Mouse (Mus musculus) ES-E14 (cell line): ENCODE results near the gene Ptpn5. TPM values are rescaled to one million over a fixed set of nuclear protein-coding genes. Genes with fewer than 3 reads are reported as not detected.

Source experiments
- DNase-seq: peaks from one replicate; pipeline ENCODE4 v3.0.0-alpha.2; 2013; ENCODE audit warnings: low read depth, low spot score
- H3K27ac ChIP-seq: 2 replicates; pipeline ENCODE4 v1.5.1; 2012; ENCODE audit warnings: low read depth, mild to moderate bottlenecking, low read length, moderate library complexity, mixed read lengths; ENCODE audit not compliant: poor library complexity, insufficient read depth, severe bottlenecking
- H3K36me3 ChIP-seq: 2 replicates; pipeline ENCODE4 v1.6.1; 2012; ENCODE audit warnings: mild to moderate bottlenecking, low read length, moderate library complexity, mixed read lengths; ENCODE audit not compliant: control insufficient read depth, poor library complexity, insufficient read depth, severe bottlenecking
- H3K4me1 ChIP-seq, 2 experiments: fragments of 150-350 bp in 1 of 2; sonication (generic) in 1 of 2; 2 replicates each; pipeline ENCODE4 v1.6.1; 2012; ENCODE audit warnings: low read length in 2 of 2, mild to moderate bottlenecking in 1 of 2, mixed read lengths in 1 of 2; ENCODE audit not compliant: control insufficient read depth in 2 of 2, insufficient read depth in 2 of 2, poor library complexity in 1 of 2
- H3K4me3 ChIP-seq, 2 experiments: fragments of 150-350 bp in 1 of 2; sonication (generic) in 1 of 2; 2 replicates each; pipeline ENCODE4 v1.5.1; 2012; ENCODE audit warnings: low read length in 2 of 2, low read depth in 1 of 2, mild to moderate bottlenecking in 1 of 2, mixed read lengths in 1 of 2; ENCODE audit not compliant: insufficient read depth in 1 of 2, poor library complexity in 1 of 2, severe bottlenecking in 1 of 2
- H3K9ac ChIP-seq: 2 replicates; pipeline ENCODE4 v1.6.1; 2012; ENCODE audit warnings: low read depth, mild to moderate bottlenecking, low read length, mixed read lengths; ENCODE audit not compliant: poor library complexity, insufficient read depth, severe bottlenecking
- H3K9me3 ChIP-seq: fragments of 150-350 bp; sonication (generic); 2 replicates; pipeline ENCODE4 v1.6.1; 2012; ENCODE audit warnings: low read depth, mild to moderate bottlenecking, low read length; ENCODE audit not compliant: control insufficient read depth, insufficient read depth
- CHD2 ChIP-seq: IDR thresholded peaks from 2 replicates; pipeline ENCODE4 v1.6.1; 2014; ENCODE audit warnings: mild to moderate bottlenecking, low read depth, low read length, inconsistent platforms
- HCFC1 ChIP-seq: IDR thresholded peaks from 2 replicates; pipeline ENCODE4 v1.6.1; 2012; ENCODE audit warnings: low read length, inconsistent platforms, borderline replicate concordance; ENCODE audit not compliant: insufficient read depth
- MAFK ChIP-seq: IDR thresholded peaks from 2 replicates; pipeline ENCODE4 v1.6.1; 2014; ENCODE audit warnings: mild to moderate bottlenecking, low read depth, low read length, inconsistent platforms; ENCODE audit not compliant: insufficient read depth
- ZC3H11A ChIP-seq: IDR thresholded peaks from 2 replicates; pipeline ENCODE4 v1.6.1; 2012; ENCODE audit warnings: low read depth, mild to moderate bottlenecking, inconsistent platforms, low read length, borderline replicate concordance
- ZNF384 ChIP-seq: IDR thresholded peaks from 2 replicates; pipeline ENCODE4 v1.6.1; 2012; ENCODE audit warnings: low read depth, low read length, inconsistent platforms
- in situ Hi-C, 2 experiments: fragments of 600-800 bp; cut with MboI; formaldehyde crosslinking; loops; one replicate each; pipeline ENCODE4 v1.15.1; 2025; ENCODE audit warnings: low sequenced_read_pairs in 2 of 2, inconsistent platforms in 1 of 2; ENCODE audit not compliant: unreplicated experiment in 2 of 2
- total RNA-seq: library from RNA; depleted of rRNA; stranded (reverse); fragments of 300-350 nt; gene quantifications from 2 replicates; pipeline ENCODE4 v1.2.3, GENCODE M21; 2012; rRNA removed

Ptpn5 gene
- total RNA-seq: 0.32 and 0.36 TPM in 2 replicates

DNA sequence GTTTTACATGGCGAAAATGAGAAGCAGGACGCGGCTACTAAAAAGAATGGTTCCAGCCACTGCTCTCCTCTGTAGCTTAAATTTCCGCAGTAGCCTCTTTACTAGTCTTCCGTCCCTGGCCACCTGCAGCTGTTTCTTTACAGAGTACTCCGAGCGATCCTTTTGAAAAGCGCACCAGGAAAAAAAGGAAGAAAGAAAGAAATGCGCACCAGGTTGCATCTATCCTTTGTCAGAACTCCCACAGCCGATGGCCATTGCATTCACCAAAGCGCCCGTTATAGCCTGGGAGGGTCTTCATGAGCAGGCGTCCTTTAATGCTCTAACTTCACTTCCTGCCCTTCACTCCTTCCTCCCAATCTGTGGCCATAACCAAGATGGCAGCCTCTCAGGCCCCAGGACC is at the start of gene Ptpn5:
Ptpn5 (minus strand) TSS at position 354 of the 400 bp plus-strand sequence.
- Histone ChIP-seq H3K27ac (no peak within 1 kb of the TSS), H3K9ac (peak within 1 kb of the TSS; percentile 2), H3K4me3 (peak within 1 kb of the TSS; percentile 66 to 67), H3K4me1 (peaks cover 0 to 2% of the 10 kb centered on the region in 2 experiments; a peak in 2 of 4 replicates), H3K9me3 (no peaks in the 10 kb centered on the region), H3K36me3 (no peaks in the 10 kb centered on the region)
- TF ChIP-seq ZC3H11A: no peak
- TF ChIP-seq HCFC1: no peak
- TF ChIP-seq MAFK: no peak
- DNase-seq: no peak
- in situ Hi-C loops: no loop called here

DNA sequence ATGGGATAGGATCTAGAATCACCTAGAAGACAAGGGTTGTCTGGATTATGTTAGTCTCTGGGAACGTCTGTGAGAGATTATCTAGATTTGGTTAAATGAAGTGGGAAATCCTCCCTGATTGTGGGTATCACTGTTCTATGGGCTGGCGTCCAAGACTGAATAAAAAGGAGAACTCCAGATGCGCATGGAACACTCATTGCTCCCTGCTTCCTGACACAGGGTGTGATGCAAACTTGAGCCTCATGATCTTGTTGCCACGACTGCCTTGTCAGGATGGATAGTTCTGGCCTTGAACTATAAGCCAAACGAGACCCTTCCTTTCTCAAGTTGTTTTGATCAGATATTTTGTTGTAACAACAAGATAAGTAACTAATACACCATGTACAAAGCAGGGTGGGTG is 37.3 kb upstream of the Ptpn5 start:
- Histone ChIP-seq H3K9ac (no peak overlapping the region), H3K4me3 (no peak overlapping the region), H3K9me3 (no peaks in the 10 kb centered on the region), H3K27ac (no peak overlapping the region), H3K36me3 (no peaks in the 10 kb centered on the region), H3K4me1 (no peaks in the 10 kb centered on the region)
- no peak for DNase-seq
- TF ChIP-seq HCFC1 (no peak), ZNF384 (no peak), ZC3H11A (no peak), CHD2 (no peak), MAFK (no peak)
- in situ Hi-C loops: no loop called here

GRCm38 (mm10) chr7:47165028-47165427 is 31.5 kb upstream of the Ptpn5 start:
- in situ Hi-C loops: no loop called here
- H3K4me1 ChIP-seq: no peaks in the 10 kb centered on the region
- no peaks in the 10 kb centered on the region for H3K9me3 ChIP-seq
- H3K27ac ChIP-seq: no peak overlapping the region
- no peaks in the 10 kb centered on the region for H3K36me3 ChIP-seq
- no peak overlapping the region for H3K4me3 ChIP-seq
- TF ChIP-seq HCFC1: no peak
- TF ChIP-seq MAFK: no peak
- no peak for TF ChIP-seq ZNF384
- TF ChIP-seq CHD2: no peak
- no peak for TF ChIP-seq ZC3H11A
- H3K9ac ChIP-seq: no peak overlapping the region
- DNase-seq: no peak

- Histone ChIP-seq H3K4me1 (no peaks in the 10 kb centered on the region), H3K9me3 (no peaks in the 10 kb centered on the region), H3K36me3 (no peaks in the 10 kb centered on the region), H3K27ac (no peak overlapping the region), H3K9ac (no peak overlapping the region), H3K4me3 (no peak overlapping the region)
- in situ Hi-C loops: no loop called here
- no peak for DNase-seq
- TF ChIP-seq ZC3H11A (no peak), MAFK (no peak), ZNF384 (no peak), HCFC1 (no peak), CHD2 (no peak)
Observed at GRCm38 (mm10) chr7:47163203-47163602, 29.7 kb upstream of the Ptpn5 start.

DNA sequence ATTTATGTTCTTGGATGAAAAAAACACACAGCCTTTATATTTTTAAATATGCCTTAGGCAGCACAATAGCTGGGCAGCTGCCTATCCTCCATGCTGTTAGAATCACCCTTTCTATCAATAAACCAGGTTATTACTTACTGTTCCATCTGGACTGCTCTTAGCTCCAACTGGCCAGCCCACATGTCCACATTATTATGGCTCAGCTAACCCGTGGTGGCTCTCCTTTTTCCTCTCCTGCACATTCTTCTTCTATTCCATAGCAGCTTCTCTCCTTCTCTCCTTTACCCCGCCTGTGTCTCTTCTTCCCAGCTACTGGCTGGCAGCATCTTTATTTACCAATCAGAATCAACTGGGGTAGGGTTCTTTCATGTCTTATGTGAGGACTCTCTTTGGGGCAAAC is 25.0 kb upstream of the Ptpn5 start:
- Histone ChIP-seq H3K4me3 (no peak overlapping the region), H3K27ac (no peak overlapping the region), H3K36me3 (no peaks in the 10 kb centered on the region), H3K9ac (no peak overlapping the region), H3K9me3 (no peaks in the 10 kb centered on the region), H3K4me1 (no peaks in the 10 kb centered on the region)
- no peak for DNase-seq
- no peak for TF ChIP-seq MAFK
- TF ChIP-seq HCFC1: no peak
- TF ChIP-seq ZC3H11A: no peak
- TF ChIP-seq CHD2: no peak
- no peak for TF ChIP-seq ZNF384
- in situ Hi-C loops: no loop called here
